Mouse (Mus musculus) layer of hippocampus, adult 11-12 months (tissue): ENCODE measurements at regions not wholly inside any gene's neighbourhood (a gene's known extent, or its start where the extent isn't known, plus 50 kb on each side); places are given as distances from the start of the nearest gene placed in this dataset.

Experiments
- DNase-seq: peaks from one replicate; pipeline ENCODE4 v3.0.0; 2022; ENCODE audit warnings: low spot score

DNA sequence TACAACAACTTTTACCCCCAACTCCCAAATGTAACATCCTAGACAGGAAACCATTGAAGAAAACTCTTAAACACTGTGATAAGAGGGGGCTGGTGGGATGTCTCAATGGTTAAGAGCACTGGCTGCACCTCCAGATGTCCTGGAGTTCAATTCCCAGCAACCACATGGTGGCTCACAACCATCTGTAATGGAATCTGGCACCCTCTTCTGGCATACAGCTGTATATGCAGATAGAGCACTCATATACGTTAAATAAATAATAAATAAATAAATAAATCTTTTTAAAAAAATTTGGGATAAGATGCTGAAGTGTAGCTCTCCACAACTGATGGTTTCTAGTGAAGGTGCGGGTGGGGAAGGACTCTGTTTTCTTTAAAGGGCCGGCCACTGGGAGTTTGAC, 69.3 kb downstream of the Kctd15 start:
- no peak for DNase-seq

- DNase-seq: no peak
These were observed 71.1 kb downstream of the Kctd15 start for GRCm38 (mm10) chr7:34585312-34585865.

DNA sequence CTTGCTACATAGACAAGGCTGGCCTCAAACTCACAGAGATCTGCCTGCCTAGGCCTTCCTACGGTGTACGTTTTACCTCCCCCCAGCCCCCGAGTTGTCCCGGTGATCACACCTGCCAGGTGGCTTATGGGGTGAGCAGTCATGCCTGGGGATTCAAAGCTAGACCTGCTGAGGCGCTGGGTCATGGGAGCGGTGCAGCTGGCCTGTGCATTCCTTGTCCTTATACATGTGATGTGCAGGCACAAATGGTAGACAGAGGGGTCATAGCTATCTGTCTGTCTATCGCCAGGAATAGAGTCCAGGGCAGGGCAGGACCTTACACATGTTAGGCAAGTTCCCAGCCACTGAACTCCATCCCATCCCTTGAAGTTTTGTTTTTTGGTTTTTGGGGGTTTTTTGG, 71.7 kb downstream of the Kctd15 start:
- no peak for DNase-seq

GRCm38 (mm10) chr7:34580866-34581265, 75.7 kb downstream of the Kctd15 start:
- DNase-seq: no peak

DNA sequence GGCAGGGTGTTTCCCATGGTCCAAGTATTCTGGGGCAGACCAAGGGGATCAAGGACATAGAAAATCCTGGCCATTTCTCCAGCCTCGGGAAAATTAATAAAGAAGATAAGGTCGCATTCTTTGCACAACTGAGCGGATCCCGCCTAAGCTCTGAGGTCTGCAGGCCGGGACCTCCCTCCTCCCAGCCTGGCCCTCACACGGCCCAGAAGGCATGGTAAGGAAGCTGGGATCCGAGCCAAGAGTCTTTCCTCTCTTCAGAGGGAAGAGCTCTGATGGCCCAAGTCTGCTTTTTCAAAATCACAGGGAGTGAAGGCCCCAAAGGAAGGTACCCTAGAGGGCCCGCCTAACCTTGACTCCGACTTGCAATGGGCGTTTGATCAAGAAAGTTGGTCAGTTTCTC, 85.2 kb downstream of the Kctd15 start:
- DNase-seq: no peak

DNA sequence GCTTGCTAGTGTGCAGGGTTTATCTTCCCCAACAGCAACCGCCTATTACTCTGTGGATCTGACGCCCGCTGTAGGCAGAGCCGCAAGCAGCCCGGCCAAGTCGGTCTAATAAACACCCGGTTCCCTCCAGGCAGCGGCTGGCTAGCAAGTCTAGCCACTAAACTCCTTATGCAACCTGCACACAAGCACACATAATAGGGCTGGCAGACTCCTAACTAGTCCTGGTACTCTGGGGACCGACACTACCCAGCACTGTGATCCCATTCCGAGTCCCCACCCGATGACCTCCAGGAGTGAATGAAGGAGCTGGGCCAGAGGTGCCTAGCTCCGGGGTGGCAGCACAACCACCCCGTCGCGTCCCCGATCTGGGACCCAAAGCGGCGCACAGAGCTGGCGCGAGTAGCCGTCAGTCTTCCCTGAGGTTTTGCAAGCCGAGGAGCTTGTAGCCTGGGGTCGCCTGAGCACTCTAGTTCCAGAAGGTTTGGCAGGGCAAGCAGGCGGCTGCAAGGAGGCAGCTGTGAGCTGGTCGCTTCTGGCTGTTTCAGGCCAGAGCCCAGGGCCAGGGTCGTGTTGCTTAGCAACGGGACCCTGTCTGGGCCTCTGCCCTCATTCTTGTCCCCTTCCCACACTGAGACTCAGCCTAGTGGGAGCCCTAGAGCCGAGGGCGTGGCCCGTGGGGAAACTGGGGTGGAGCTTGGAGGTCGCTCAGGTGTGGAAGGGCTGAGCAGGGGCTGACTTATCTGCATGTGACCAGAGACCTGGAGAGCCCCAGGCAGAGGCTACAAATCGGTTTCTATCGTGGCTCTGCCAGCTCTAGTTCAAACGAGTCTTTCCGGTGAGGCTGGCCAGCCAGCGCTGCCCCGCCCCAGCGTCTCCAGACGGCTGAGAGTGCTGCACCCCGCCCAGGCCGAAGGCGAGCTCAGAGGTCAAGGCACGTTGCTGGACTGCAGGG, 86.1 kb downstream of the Kctd15 start:
- peak; percentile 9 for DNase-seq

GRCm38 (mm10) chr7:34569747-34570113, 86.8 kb downstream of the Kctd15 start:
- no peak for DNase-seq

- no peak for DNase-seq
These were observed 89.0 kb downstream of the Kctd15 start for GRCm38 (mm10) chr7:34567575-34567974.

GRCm38 (mm10) chr7:34562160-34562559, 94.4 kb downstream of the Kctd15 start:
- no peak for DNase-seq

DNA sequence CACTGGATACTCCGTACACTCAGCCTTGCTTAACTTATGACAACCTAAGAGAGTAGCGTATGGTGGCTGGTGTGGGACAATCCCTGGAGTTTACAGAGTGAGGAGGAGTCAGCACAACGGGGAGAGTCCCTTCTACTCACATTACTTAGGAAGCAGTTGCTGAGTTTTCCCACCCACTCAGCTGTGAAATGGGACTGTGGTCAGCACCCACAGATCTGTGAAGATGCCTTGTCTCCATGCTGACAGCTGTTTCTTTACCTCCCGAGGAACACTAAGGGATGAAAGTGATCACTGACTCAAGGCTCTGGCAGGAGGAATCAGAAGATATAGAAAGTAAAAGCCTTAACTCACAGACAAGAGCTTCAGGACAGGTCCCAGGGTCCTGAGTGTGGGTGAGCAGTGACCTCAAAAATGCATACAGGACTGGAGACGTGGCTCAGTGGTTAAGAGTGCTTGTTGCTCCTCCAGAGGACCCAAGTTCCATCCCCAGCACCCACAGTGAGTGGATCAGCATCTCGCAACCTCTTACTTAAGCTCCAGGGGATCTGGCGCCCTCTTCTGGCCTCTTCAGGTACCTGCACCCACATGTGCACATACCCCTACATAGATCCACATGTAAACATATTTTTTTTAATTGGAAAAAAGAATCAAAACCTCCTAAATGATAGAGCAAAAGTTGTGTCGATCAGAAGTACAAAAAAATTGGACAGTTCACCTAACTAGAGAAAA, 97.8 kb downstream of the Kctd15 start:
- no peak for DNase-seq

GRCm38 (mm10) chr7:34555196-34555595, 101.3 kb downstream of the Kctd15 start:
- no peak for DNase-seq

- no peak for DNase-seq
These were observed 109.8 kb downstream of the Kctd15 start for GRCm38 (mm10) chr7:34546609-34547316.

- no peak for DNase-seq
These were observed 110.6 kb downstream of the Kctd15 start for GRCm38 (mm10) chr7:34545906-34546305.

- no peak for DNase-seq
These were observed 114.6 kb downstream of the Kctd15 start for GRCm38 (mm10) chr7:34541906-34542305.

DNA sequence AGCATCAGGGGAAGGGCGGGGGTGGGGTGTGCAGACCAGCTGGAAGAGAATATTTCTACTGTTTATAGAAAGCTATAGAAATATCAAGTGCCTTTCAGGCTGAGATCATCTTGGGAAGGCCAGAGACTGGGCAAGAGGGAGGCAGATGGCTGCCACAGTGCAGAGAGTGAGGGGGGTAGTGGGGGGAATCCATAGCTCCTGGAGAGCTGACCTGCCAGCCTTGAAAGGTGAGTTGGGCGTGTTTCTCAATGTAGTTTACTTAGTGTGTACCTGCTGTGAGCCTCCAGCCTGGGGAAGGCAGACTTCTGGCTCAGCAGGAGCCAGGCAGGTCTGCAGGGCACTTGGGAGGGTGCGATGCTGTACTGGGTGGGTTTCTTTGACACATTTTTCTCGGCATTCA, 115.5 kb downstream of the Kctd15 start:
- no peak for DNase-seq

DNA sequence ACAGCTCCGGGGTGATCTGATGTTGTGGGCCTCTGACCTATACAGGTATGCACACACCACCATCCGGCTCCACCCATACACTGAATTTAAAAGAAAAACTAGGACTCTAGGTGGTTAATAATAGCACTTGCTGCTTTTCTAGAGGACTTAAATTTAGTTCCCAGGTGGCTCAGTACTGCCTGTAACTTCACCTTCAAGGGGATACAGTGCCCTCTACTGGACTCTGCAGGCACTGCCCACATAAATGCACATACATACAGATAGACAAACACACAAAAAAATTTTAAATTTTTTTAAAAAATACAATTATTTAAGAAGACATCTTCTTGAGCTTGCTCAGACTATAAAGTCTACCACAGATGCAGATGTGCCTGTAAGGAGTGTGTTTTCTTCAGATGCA, 116.7 kb downstream of the Kctd15 start:
- DNase-seq: no peak

- no peak for DNase-seq
These were observed 118.0 kb downstream of the Kctd15 start for GRCm38 (mm10) chr7:34538310-34539055.

DNA sequence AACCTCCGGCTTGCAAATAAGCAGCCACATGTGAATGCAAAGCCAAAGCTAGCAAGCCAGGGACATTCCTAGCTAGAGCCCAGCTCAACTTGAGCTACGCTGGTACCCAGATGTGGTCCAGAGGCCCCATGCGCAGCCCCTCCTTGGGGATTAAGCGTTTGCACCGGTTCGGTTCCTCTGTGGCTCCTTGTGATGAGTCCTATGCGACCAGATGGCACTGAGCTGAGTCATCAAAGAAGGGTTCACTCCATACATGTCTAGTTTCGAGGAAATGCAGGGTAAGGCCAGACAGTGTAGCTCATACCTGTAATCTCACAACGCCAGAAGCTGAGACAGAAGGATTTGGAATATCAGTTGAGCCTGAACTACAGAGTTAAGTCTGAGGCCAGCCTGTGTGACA, 119.4 kb downstream of the Kctd15 start:
- DNase-seq: no peak

DNA sequence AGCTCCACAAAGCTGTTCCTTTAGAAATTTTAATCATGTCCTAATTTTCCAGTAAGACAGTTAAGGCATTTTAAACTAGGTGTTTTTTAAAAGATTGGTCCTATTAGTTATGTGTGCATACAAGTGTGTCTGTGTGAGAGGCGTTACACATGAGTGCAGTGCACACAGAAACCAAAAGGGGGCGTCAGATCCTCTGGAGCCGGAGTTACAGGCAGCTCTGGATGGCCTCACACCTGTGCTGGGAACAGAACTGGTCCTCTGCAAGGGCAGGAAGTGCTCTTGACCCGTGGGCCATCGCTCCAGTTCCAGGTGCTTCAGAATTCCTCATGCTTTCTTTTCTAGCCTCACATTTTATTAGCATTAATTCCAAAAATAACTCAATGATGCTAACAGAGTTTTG, 122.3 kb downstream of the Kctd15 start:
- no peak for DNase-seq

DNA sequence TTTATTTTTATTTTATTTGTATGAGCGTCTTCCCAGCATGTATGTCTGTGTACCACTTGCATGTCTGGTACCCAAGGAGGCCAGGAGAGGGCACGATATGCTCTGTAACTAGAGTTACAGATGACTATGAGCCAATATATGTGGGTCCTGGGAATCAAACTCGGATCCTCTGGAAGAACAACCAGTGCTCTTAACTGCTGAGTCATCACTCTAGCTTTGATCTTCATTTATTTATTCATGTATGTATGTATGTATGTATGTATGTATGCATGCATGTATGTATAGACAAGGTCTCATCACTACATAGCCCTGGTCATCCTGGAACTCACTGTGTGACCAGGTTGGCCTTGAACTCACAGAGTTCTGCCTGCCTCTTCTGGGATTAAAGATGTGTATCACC, 124.9 kb downstream of the Kctd15 start:
- no peak for DNase-seq

GRCm38 (mm10) chr7:34507858-34508257, 114.7 kb upstream of the Lsm14a start:
- DNase-seq: no peak

DNA sequence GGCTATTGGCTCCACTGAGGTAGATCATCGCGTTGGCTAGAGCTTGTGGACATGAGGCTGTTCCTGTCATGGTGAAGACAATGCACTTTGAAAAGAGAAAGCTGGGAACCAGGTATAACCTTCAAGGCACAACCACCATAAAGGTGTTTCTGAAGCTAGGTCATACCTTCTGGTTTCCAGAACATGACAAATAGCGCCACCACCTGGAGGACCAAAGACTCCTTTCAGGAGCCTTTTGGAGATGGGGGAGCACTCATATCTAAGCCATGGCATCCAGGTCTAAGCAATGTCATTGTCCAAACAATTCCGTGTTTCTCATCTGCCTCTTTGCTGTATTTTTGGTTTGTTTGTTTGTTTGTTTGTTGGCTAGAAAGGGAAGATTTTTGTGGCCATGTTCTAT, 113.7 kb upstream of the Lsm14a start:
- no peak for DNase-seq
